ENCODE assay signal across 9 mouse cellular contexts in genomic region chr1:135258380-135259127, GRCm38 (mm10). TPM values are rescaled to one million over a fixed set of nuclear protein-coding genes. Genes with fewer than 3 reads are reported as not detected.
DNase-seq lines count a peak whose midpoint lies in the region; ATAC-seq and TF ChIP-seq lines count a peak whose summit lies in the region.
"Had no signal": no experiment of that assay in that cellular context is flagged by ENCODE, and none has a peak within 500 bp of the region (broad histone marks: within the 10 kb centered on the region; RNA-seq: fewer than 3 reads in every experiment).

Gene Elf3, minus strand, starts transcription at chr1:135258568.

- H3K36me3 ChIP-seq in heart, postnatal 0 days (replicated peaks; ENCODE audit: control insufficient read depth, insufficient read depth, low read length), result peaks cover 16% of the 10 kb centered on the region
- peaks cover 25% of the 10 kb centered on the region for H3K36me3 ChIP-seq in limb, embryonic 10.5 days
- H3K36me3 ChIP-seq in midbrain, embryonic 13.5 days, result peaks cover 23% of the 10 kb centered on the region

- no peak within 1 kb of the TSS; the same call in 1 of the 2 replicates for H3K9ac ChIP-seq in heart, postnatal 0 days (replicated peaks; ENCODE audit: low read depth, low read length)
- no peak within 1 kb of the TSS for H3K9ac ChIP-seq in midbrain, embryonic 13.5 days (replicated peaks)

- H3K4me2 ChIP-seq in heart, postnatal 0 days (ENCODE audit: low read depth, low read length), result peak within 1 kb of the TSS; percentile 62
- peak within 1 kb of the TSS; percentile 50 for H3K4me2 ChIP-seq in midbrain, embryonic 13.5 days (replicated peaks)

- peak within 1 kb of the TSS; percentile 27 for H3K4me3 ChIP-seq in heart, postnatal 0 days (ENCODE audit: low read depth, low read length)
- H3K4me3 ChIP-seq in limb, embryonic 10.5 days, result peak within 1 kb of the TSS; percentile 50
- H3K4me3 ChIP-seq in midbrain, embryonic 13.5 days (replicated peaks), result peak within 1 kb of the TSS; percentile 16

- no peaks in the 10 kb centered on the region for H3K9me3 ChIP-seq in heart, postnatal 0 days (replicated peaks; ENCODE audit: control insufficient read depth, low read length)
- no peaks in the 10 kb centered on the region for H3K9me3 ChIP-seq in limb, embryonic 10.5 days (replicated peaks)
- H3K9me3 ChIP-seq in midbrain, embryonic 13.5 days, result no peaks in the 10 kb centered on the region

- TF ChIP-seq CTCF in heart, postnatal 0 days (IDR thresholded peaks at IDR 0.05; ENCODE audit: low read depth), result no peak

- TF ChIP-seq EP300 in heart, postnatal 0 days (IDR thresholded peaks at IDR 0.05; ENCODE audit: low read depth), result no peak

- peaks cover 26% of the 10 kb centered on the region for H3K27me3 ChIP-seq in heart, postnatal 0 days (ENCODE audit: control insufficient read depth, insufficient read depth, low read length)
- no peaks in the 10 kb centered on the region for H3K27me3 ChIP-seq in limb, embryonic 10.5 days (ENCODE audit: low read depth, poor library complexity, severe bottlenecking)
- no peaks in the 10 kb centered on the region for H3K27me3 ChIP-seq in midbrain, embryonic 13.5 days

- 13% methylated on average over 19 of the region's 19 CpGs for WGBS in heart, postnatal 0 days
- 4% methylated on average over 19 of the region's 19 CpGs for WGBS in limb, embryonic 10.5 days
- WGBS in midbrain, embryonic 13.5 days, result 6% methylated on average over 19 of the region's 19 CpGs

- no peak within 1 kb of the TSS for H3K27ac ChIP-seq in heart, postnatal 0 days (ENCODE audit: low read depth)
- H3K27ac ChIP-seq in limb, embryonic 10.5 days, result peak within 1 kb of the TSS; percentile 82
- H3K27ac ChIP-seq in midbrain, embryonic 13.5 days, result peak within 1 kb of the TSS; percentile 15; the same call in 1 of the 2 replicates

- peak; percentile 24; the same call in 1 of the 2 replicates for ATAC-seq in heart, postnatal 0 days (ENCODE audit: insufficient read depth, low read depth)
- peak; percentile 69 for ATAC-seq in midbrain, embryonic 13.5 days

- intact Hi-C loops in gastrocnemius, postnatal 36 days (cut with DNase I), result loop anchor here (1.0 to 2.0 kb wide), 2 partner anchors 86 to 110 kb away; no protein-coding TSS in a partner anchor

- peak; percentile 56 for DNase-seq in gastrocnemius, adult 18-20 months (ENCODE audit: low spot score)
- DNase-seq in gastrocnemius, postnatal 36 days, result no peak
- DNase-seq in cerebellum, postnatal 25 days, result peak; percentile 65 to 75
- DNase-seq in heart, postnatal 0 days (ENCODE audit: low spot score), result peak; percentile 45
- peak; percentile 77 for DNase-seq in limb, embryonic 10.5 days (ENCODE audit: low spot score)
- peak; percentile 70 for DNase-seq in urinary bladder, postnatal 25 days (ENCODE audit: low spot score)
- no peak for DNase-seq in B cell, adult 2 months

- H3K4me1 ChIP-seq in heart, postnatal 0 days (ENCODE audit: control insufficient read depth, insufficient read depth), result peaks cover 4% of the 10 kb centered on the region; the same call in 1 of the 2 replicates
- peaks cover 42% of the 10 kb centered on the region for H3K4me1 ChIP-seq in limb, embryonic 10.5 days
- H3K4me1 ChIP-seq in midbrain, embryonic 13.5 days (replicated peaks), result peaks cover 10% of the 10 kb centered on the region

RNA-seq across cellular contexts. Expression of gene Elf3, which starts in this region (rescaled TPM):
- total RNA-seq in gastrocnemius, adult 18-20 months (2021), result under 1 TPM; 0.59 to 0.62 TPM
- not detected for total RNA-seq in gastrocnemius, postnatal 36 days (2021)
- 0.99 TPM in 1 of 2 replicates, not detected in the other for total RNA-seq in heart, postnatal 0 days (2014; rRNA removed; ENCODE audit: low replicate concordance)
- polyA plus RNA-seq in heart, postnatal 0 days (2015; fragmentation: Nextera tagmentation; extraction: Ambion mirVana), result 0.48 and 0.57 TPM in 2 replicates
- polyA plus RNA-seq in limb, embryonic 10.5 days (2016; fragmentation: Nextera tagmentation; extraction: Ambion mirVana), result 8.2 and 8.8 TPM in 2 replicates
- polyA plus RNA-seq in midbrain, embryonic 13.5 days (2015; fragmentation: Nextera tagmentation; extraction: Ambion mirVana), result 0.16 and 0.34 TPM in 2 replicates
- total RNA-seq: hematopoietic stem cell, adult 5-6 weeks had no signal

Comparison
In these comparisons a context has a peak if more than half of its experiments do, and no peak if none do; other contexts are left out.
1. Peak in DNase-seq in gastrocnemius, adult 18-20 months; RNA of the gene not detected or under 1 TPM.
2. Peak in DNase-seq, ATAC-seq, H3K4me3 ChIP-seq and H3K4me2 ChIP-seq in heart, postnatal 0 days; RNA of the gene not detected or under 1 TPM.
3. Peak in ATAC-seq, H3K4me3 ChIP-seq, H3K27ac ChIP-seq and H3K4me2 ChIP-seq in midbrain, embryonic 13.5 days; RNA of the gene not detected or under 1 TPM.
4. DNase-seq: peak in cerebellum, postnatal 25 days (2 of 2), limb, embryonic 10.5 days (single experiment) and urinary bladder, postnatal 25 days (single experiment); none in gastrocnemius, postnatal 36 days (0 of 2) and B cell, adult 2 months (0 of 2).
5. Peak in every context shown above with its lines, with median percentiles within 50 percentile points of each other: H3K4me3 ChIP-seq.